Mouse (Mus musculus) skeletal muscle tissue, adult 2 months (tissue): ENCODE data around the gene Mb21d2.

Source experiments
- DNase-seq: peaks from one replicate; pipeline ENCODE4 v3.0.0-alpha.2; 2012; ENCODE audit warnings: low read depth, low spot score

Mb21d2 gene

GRCm38 (mm10) chr16:28902620-28903565, 26.6 kb downstream of the Mb21d2 start:
- no peak for DNase-seq

DNA sequence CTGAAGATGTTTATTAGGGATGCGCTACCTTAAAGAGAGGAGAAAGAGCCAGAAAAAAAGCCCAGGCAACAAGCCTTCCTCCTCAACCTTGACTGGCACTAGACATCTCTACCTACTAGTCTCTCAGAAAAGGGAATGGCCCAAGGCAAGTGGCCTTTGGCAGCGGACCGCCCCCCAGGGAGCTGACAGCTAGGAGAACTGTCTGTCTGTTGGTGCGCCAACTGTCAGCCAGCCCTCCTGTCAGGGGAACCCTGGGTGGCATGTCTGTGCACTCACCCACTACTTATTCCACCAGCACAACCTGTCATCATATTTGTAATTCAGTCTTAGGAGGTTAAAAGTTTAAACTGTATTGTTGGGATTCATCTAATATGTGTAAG, 30.3 kb downstream of the Mb21d2 start:
- no peak for DNase-seq

- no peak for DNase-seq
Measured at GRCm38 (mm10) chr16:28898509-28899160, 30.8 kb downstream of the Mb21d2 start.

DNA sequence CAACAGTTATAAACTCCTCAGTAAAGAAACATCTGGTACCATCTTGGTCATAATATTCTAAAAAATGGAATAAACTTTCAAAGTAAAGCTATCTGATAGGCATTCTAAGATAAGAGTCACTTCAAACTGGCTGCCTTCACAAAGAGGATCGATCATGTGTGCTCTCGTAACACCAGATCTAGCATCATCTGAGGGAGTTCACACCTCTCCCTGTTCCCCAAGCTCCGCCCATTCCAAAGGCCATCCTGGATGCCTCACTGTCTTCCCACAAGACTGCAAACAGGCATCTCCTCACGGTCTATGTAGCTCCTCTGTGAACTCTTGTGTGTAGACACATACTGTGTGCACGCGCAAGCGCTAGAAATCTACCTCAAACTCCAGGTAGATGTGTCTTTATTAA, 32.9 kb downstream of the Mb21d2 start:
- DNase-seq = no peak

DNA sequence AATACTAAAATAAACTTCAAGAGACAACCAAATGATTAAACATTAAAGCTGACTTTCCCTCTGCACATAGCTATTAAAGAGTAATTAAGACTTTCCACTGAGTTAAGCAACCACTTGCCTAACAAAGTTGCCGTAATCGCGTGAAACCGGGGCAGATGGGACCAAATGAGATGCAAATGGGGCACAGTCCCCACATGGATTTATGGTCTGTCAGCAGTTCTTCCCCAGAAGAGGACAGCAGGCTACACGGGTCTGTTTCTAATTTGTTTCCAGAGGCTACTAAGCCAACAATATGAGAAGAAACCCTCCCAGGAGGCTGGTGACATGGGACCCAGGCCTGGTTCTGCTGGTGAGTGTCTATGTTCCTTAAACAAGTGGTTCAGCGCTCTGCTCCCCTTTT, 34.6 kb downstream of the Mb21d2 start:
- DNase-seq = no peak

DNA sequence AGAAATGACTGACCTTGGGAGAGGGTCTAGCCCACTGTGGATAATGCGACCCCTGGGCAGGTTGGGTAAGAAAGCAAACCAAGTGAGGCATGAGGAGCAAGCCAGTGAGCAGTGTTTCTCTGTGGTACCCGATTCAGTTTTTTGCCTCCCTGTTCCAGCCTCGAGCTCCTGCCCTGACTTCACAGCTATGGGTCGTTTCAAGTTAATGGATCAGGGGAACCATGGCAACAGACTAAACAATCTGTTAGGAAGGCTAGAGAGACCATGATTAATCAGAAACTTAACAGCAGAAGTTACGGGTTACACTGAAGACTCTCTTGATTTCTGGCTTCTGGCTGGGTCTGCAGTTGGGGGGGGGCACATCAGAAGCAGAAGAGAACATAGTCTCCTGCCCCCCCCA, 36.2 kb downstream of the Mb21d2 start:
- no peak for DNase-seq

DNA sequence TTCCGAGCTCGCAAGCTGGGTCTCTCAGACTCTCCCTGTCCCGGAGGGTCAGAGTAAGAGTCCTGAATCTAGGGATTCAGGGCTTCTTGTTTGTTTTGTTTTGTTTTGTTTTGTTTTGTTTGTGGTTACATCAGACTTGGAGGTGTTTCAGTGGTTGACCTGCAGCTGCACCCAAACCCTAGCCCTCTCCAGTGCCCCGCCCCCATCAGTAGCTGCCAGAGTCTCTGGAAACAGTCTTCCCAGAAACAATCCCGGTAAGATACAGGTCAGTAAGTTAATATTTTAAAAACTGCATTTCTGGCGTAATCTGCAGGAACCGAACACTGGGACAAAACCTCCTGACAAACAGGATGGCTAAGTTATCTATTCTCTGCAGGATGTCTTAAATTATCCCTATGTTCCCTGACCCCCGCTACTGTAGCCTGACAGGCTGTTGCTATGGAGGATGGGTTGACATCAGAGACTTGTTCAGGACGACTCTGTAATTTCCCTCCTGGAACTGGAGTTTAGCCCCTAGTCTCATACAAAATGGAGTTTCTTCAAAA, 43.2 kb downstream of the Mb21d2 start:
- no peak for DNase-seq

DNA sequence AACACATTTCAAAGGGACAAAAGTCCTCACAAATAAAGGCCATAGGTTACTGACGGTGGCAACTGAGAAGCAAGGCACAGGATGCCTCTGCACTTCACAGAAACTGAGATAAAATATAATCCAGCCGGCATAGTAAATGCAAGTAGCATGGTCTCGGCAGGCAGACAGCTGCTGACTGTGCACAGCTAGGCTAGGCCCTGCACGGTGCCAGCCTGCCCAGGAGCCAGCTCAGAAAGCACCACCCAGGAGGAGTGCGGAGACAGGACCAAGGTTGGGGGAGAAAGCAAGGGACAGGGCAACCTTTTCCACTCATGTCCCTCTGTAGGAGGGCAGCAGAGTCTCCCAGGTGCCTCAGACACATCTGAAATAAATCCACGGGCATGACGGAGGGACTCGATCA, 44.0 kb downstream of the Mb21d2 start:
- DNase-seq = no peak

DNA sequence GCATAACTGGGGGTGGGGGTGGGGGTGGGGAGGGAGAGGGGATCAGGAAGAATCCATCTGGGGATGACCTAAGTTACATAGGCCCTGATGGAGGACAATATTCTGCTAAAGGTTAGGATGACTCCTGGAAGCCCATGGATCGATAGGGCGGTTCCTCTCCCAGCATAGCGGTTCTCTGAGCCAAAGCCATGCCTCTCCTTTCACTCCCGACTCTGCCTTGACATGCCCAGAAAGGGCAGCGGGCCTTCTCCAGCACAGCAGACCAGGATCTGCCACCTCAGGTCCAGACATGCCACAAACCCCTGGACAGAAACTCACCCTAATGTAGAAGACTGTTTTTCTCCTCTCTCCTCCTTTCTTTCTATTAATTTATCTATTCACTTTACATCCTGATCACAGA, 44.8 kb downstream of the Mb21d2 start:
- DNase-seq = no peak

GRCm38 (mm10) chr16:28883649-28884048, 45.8 kb downstream of the Mb21d2 start:
- no peak for DNase-seq

DNA sequence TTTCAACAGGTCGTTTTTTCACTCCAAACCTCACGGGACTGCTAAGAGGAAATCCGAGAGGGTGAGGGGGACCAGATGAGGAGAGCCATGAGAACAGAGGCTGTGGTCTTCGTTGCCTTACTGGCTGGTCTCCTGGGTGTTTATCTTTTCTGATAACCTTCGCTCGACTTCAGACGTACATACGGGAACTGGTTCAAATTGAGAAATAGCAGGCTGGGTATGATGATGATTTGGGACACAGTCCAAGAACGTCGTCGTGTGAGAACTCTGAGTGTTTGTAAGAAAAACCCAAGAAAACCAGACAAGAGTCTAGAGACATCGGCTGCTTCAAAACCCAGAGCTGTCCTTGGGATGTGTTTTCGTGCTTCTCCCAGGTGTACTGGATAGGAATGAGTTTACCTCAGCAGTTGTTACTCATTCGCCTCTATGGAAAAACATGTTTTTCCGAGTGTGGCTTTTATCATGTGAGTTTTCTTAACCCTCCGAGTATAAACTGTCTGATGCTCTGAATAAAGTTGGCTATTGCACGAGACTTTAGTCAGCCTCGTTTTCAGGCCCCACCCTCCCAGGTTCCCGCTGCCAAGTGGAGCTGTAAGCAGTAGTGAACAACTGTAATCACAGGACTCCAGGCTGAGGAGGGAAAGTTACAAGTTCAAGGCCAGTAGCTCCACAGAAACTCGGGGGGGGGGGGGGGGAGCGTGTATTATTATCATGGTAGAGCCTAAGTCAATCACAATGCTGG, 46.6 kb downstream of the Mb21d2 start:
- no peak for DNase-seq

GRCm38 (mm10) chr16:28881787-28882186, 47.7 kb downstream of the Mb21d2 start:
- DNase-seq = peak; percentile 10

DNA sequence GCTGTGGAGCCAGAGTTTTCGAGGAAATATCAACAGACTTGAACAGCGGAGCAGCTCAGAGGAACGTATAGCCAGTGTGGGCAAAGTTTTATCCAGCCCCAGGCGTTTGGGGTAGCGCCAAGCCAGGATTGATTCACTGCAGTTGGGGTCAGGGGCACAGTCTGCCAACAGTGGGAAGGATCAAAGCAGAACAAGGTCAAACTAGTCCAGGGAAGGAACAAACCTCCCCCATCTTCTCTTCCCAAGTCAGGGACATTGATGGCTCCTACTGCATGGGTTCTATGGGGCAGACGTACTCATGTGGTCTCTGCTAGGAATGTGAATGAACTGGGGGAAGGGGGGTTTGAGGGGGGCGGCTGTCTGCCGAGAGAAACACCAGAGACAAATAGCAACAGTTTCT, 48.7 kb downstream of the Mb21d2 start:
- DNase-seq = no peak

DNA sequence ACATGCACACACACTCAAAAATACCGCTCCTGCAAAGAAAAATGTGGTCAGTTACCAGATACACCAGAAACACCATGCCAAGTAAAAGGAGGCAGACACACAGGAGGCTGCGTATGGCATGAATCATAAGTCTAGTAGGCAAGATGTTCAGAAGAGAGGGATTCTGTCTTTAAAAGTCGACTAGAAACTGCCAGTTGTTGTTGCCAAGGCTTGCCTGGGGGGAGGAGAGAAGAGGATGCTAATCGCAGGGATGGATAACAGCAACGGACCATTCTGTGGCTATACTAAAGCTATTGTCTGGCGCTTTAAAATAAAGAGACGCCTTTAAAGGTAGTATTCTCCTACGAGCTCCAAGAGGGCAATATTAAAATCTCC, 49.2 kb downstream of the Mb21d2 start:
- no peak for DNase-seq

DNA sequence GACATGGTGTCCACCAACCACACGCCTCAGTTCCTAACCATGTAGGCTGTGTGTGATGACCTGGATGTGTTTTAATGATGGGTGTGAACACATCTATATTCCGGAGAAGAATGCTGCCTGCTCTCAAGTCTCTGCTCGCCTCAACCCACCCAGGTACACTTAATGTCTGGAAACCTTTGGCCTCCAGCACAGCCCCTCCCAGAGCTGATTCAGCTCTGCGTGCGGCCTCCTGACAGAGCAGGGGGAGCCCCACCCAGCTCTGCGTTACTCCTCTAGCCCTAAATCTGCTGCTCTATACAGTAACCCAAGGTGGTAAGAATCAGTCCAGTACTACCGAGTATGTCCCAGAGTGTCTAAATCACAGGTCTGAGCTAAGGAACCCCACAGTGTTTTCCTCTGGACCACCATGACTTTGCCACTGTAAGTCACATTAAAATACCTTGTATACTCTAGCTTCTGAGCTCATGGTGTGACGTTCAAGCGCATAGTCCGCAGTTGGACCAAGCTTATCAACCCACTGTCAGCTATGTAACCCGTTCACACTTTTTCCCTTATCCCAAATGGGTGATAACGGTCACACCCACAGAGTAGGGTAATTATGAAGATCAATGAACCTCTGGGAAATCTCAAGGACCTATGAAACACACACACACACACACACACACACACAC, 49.7 kb downstream of the Mb21d2 start:
- no peak for DNase-seq

DNA sequence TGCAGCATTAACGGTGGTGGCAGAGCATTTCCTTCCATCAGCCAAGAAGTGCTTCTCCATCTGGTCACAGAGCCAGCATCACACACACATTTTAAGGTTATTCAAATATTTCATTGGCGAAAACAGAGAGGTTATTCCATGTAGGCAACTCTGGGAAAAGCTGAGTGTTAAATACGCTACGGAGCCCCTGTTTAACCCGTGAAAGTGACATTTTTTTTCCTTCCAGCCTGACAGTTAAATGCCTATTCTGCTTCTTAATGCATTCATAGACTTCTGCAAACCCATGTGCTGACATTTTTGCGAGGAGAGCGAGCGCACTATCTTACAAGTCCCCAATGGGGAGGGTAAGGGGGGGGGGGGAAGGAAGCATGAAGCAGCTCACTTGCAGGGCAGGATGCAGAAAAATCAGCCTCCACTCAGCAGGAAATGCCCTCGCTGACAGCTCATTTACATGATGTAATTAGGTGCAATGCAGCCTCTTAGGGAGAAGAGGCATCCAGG, 52.3 kb downstream of the Mb21d2 start:
- DNase-seq = no peak

GRCm38 (mm10) chr16:28873404-28873895, 56.0 kb downstream of the Mb21d2 start:
- no peak for DNase-seq

GRCm38 (mm10) chr16:28870860-28871259, 58.6 kb downstream of the Mb21d2 start:
- DNase-seq = no peak

DNA sequence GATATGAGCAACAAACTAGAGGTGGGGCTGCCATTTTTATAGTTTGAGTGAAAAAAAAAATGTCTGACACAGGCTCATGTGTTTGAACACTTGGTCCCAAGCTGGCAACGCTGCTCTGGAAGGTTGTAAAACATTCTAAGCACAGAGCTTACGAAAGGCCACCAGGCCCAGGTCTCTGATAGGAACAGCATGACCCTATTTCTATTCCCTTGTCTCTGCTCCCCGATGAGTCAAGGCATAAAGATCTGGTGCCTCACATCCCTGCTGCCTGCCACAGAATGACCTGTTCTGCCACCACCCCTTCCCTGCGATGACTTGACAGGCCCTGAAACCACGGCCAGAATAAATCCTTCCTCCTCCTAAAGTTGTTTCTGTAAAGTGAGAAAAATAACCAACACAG, 59.0 kb downstream of the Mb21d2 start:
- DNase-seq = no peak

DNA sequence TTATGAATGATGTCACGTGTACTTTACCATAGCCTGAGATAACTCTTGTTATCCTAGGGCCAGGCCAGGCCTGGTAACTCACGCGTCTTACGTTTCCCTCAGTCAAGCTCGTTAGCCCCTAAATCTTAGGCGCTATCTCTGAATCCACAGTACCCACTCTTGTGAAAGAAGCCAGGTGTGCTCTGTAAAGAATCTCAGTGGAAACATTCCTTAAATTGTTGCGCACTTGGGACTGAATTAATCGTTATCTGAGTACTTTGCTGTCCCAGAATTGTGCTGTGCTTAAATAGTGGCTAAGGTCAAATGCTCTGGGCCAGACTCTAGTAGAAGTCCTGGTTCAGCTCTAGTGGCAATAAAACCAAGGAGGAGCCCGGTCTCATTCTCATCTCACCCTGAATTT, 60.6 kb downstream of the Mb21d2 start:
- no peak for DNase-seq

GRCm38 (mm10) chr16:28866584-28867295, 62.7 kb downstream of the Mb21d2 start:
- DNase-seq = no peak
